Mouse (Mus musculus) limb, embryonic 11.5 days (tissue): Measurements from ENCODE around the gene Slc22a23. TPM values are rescaled to one million over a fixed set of nuclear protein-coding genes. Genes with fewer than 3 reads are reported as not detected.

ENCODE experiments used
- ATAC-seq: fragments of 200-750 bp; cut with Nextera tagmentation; 2 replicates; pipeline ENCODE4 v1.8.0; 2017; ENCODE audit warnings: low read depth; ENCODE audit not compliant: insufficient number of reproducible peaks, low FRiP score, low TSS enrichment
- DNase-seq: peaks from one replicate; pipeline ENCODE4 v3.0.0-alpha.2; 2015; ENCODE audit warnings: low spot score
- H3K27ac ChIP-seq: fragments of 300-500 bp; sonication (generic); replicated peaks from 2 replicates; pipeline ENCODE4 v1.5.1; 2014; ENCODE audit warnings: low read depth, mild to moderate bottlenecking, low read length
- H3K27me3 ChIP-seq: fragments of 300-500 bp; sonication (generic); 2 replicates; pipeline ENCODE4 v1.6.1; 2014; ENCODE audit warnings: mild to moderate bottlenecking, low read length, mixed read lengths; ENCODE audit not compliant: control insufficient read depth, insufficient read depth
- H3K36me3 ChIP-seq: fragments of 300-500 bp; sonication (generic); 2 replicates; pipeline ENCODE4 v1.6.1; 2014; ENCODE audit warnings: mild to moderate bottlenecking, low read length, moderate library complexity, mixed read lengths; ENCODE audit not compliant: control insufficient read depth, insufficient read depth
- H3K4me1 ChIP-seq: fragments of 300-500 bp; sonication (generic); 2 replicates; pipeline ENCODE4 v1.6.1; 2014; ENCODE audit warnings: low read length, mixed read lengths; ENCODE audit not compliant: control insufficient read depth, insufficient read depth
- H3K4me2 ChIP-seq: fragments of 300-500 bp; sonication (generic); 2 replicates; pipeline ENCODE4 v1.6.1; 2014; ENCODE audit warnings: low read depth, mild to moderate bottlenecking, moderate library complexity; ENCODE audit not compliant: severe bottlenecking
- H3K4me3 ChIP-seq: fragments of 300-500 bp; sonication (generic); 2 replicates; pipeline ENCODE4 v1.5.1; 2014; ENCODE audit warnings: low read depth, low read length
- H3K9ac ChIP-seq: fragments of 300-500 bp; sonication (generic); 2 replicates; pipeline ENCODE4 v1.6.1; 2014; ENCODE audit warnings: mild to moderate bottlenecking, low read length
- H3K9me3 ChIP-seq: fragments of 300-500 bp; sonication (generic); 2 replicates; pipeline ENCODE4 v1.6.1; 2016; ENCODE audit warnings: low read length; ENCODE audit not compliant: control insufficient read depth
- WGBS: fragments of 180-500 bp; shearing (Covaris S2); extraction: QIAGEN DNeasy Blood & Tissue Kit; methylation state at CpG from one replicate; pipeline ENCODE4 v1.1.7; 2014; 5-methylcytosine and 5-hydroxymethylcytosine counted together
- polyA plus RNA-seq: library from polyadenylated mRNA; unstranded; fragments of >200 nt; fragmentation: Nextera tagmentation; extraction: Ambion mirVana; gene quantifications from 2 replicates; pipeline ENCODE4 v1.2.1, GENCODE M21; 2014

Slc22a23 gene
- polyA plus RNA-seq, 1 experiment from 2014 or later: 3.2 TPM

GRCm38 (mm10) chr13:34265022-34265565 is 79.9 kb downstream of the Slc22a23 start:
- ATAC-seq: no peak
- H3K27ac ChIP-seq: no peak overlapping the region
- H3K9ac ChIP-seq: no peak overlapping the region
- WGBS: 88% methylated on average over 3 of the region's 3 CpGs
- H3K27me3 ChIP-seq: no peaks in the 10 kb centered on the region
- H3K9me3 ChIP-seq: no peaks in the 10 kb centered on the region
- no peaks in the 10 kb centered on the region for H3K36me3 ChIP-seq
- no peaks in the 10 kb centered on the region for H3K4me1 ChIP-seq
- no peak for DNase-seq
- no peak overlapping the region for H3K4me3 ChIP-seq
- no peak overlapping the region for H3K4me2 ChIP-seq

- H3K36me3 ChIP-seq: no peaks in the 10 kb centered on the region
- WGBS: 91% methylated on average over 2 of the region's 2 CpGs
Observed at GRCm38 (mm10) chr13:34264508-34264907, 80.5 kb downstream of the Slc22a23 start.

GRCm38 (mm10) chr13:34258765-34259164 is 86.2 kb downstream of the Slc22a23 start:
- Histone ChIP-seq H3K4me2 (no peak overlapping the region), H3K27ac (no peak overlapping the region), H3K4me1 (no peaks in the 10 kb centered on the region), H3K27me3 (no peaks in the 10 kb centered on the region), H3K9me3 (no peaks in the 10 kb centered on the region), H3K36me3 (no peaks in the 10 kb centered on the region), H3K4me3 (no peak overlapping the region), H3K9ac (no peak overlapping the region)
- WGBS: 92% methylated on average over 3 of the region's 3 CpGs
- DNase-seq (no peak), ATAC-seq (no peak)

More at GRCm38 (mm10) chr13:34264508-34264907, 80.5 kb downstream of the Slc22a23 start:
- Histone ChIP-seq H3K27ac (no peak overlapping the region), H3K4me1 (no peaks in the 10 kb centered on the region), H3K9ac (no peak overlapping the region), H3K27me3 (no peaks in the 10 kb centered on the region), H3K9me3 (no peaks in the 10 kb centered on the region), H3K4me2 (no peak overlapping the region), H3K4me3 (no peak overlapping the region)
- ATAC-seq (no peak), DNase-seq (no peak)

GRCm38 (mm10) chr13:34257177-34257576 is 87.8 kb downstream of the Slc22a23 start:
- Histone ChIP-seq H3K27ac (no peak overlapping the region), H3K4me1 (no peaks in the 10 kb centered on the region), H3K4me3 (no peak overlapping the region), H3K4me2 (no peak overlapping the region), H3K9ac (no peak overlapping the region), H3K36me3 (no peaks in the 10 kb centered on the region), H3K9me3 (no peaks in the 10 kb centered on the region), H3K27me3 (no peaks in the 10 kb centered on the region)
- no peak for DNase-seq
- ATAC-seq: no peak
- WGBS: 86% methylated on average over 7 of the region's 7 CpGs

- DNase-seq: no peak
- no peak overlapping the region for H3K27ac ChIP-seq
- H3K9me3 ChIP-seq: no peaks in the 10 kb centered on the region
- H3K27me3 ChIP-seq: no peaks in the 10 kb centered on the region
- H3K4me1 ChIP-seq: no peaks in the 10 kb centered on the region
- WGBS: 96% methylated on average over 2 of the region's 2 CpGs
- no peak overlapping the region for H3K9ac ChIP-seq
- ATAC-seq: no peak
- no peak overlapping the region for H3K4me3 ChIP-seq
- no peaks in the 10 kb centered on the region for H3K36me3 ChIP-seq
- no peak overlapping the region for H3K4me2 ChIP-seq
Observed at GRCm38 (mm10) chr13:34256676-34257075, 88.3 kb downstream of the Slc22a23 start.

GRCm38 (mm10) chr13:34255297-34255696 is 89.7 kb downstream of the Slc22a23 start:
- no peak for DNase-seq
- H3K36me3 ChIP-seq: no peaks in the 10 kb centered on the region
- ATAC-seq: no peak
- H3K4me2 ChIP-seq: no peak overlapping the region
- H3K9me3 ChIP-seq: no peaks in the 10 kb centered on the region
- H3K4me1 ChIP-seq: no peaks in the 10 kb centered on the region
- no peaks in the 10 kb centered on the region for H3K27me3 ChIP-seq
- no peak overlapping the region for H3K27ac ChIP-seq
- H3K9ac ChIP-seq: no peak overlapping the region
- 89% methylated on average over 3 of the region's 3 CpGs for WGBS
- H3K4me3 ChIP-seq: no peak overlapping the region

GRCm38 (mm10) chr13:34254691-34255090 is 90.3 kb downstream of the Slc22a23 start:
- ATAC-seq: no peak
- H3K9ac ChIP-seq: no peak overlapping the region
- WGBS: 62% methylated on average over 5 of the region's 5 CpGs

GRCm38 (mm10) chr13:34253736-34254135 is 91.2 kb downstream of the Slc22a23 start:
- Histone ChIP-seq H3K4me1 (peaks cover 12% of the 10 kb centered on the region; the same call in 1 of the 2 replicates), H3K27me3 (no peaks in the 10 kb centered on the region), H3K4me2 (no peak overlapping the region), H3K4me3 (no peak overlapping the region), H3K36me3 (no peaks in the 10 kb centered on the region), H3K9me3 (no peaks in the 10 kb centered on the region), H3K27ac (no peak overlapping the region), H3K9ac (no peak overlapping the region)
- ATAC-seq (no peak), DNase-seq (no peak)
- WGBS: 93% methylated on average over 3 of the region's 3 CpGs

More at GRCm38 (mm10) chr13:34254691-34255090, 90.3 kb downstream of the Slc22a23 start:
- no peaks in the 10 kb centered on the region for H3K27me3 ChIP-seq
- H3K27ac ChIP-seq: no peak overlapping the region
- no peak for DNase-seq
- H3K4me3 ChIP-seq: no peak overlapping the region
- peaks cover 2% of the 10 kb centered on the region; the same call in 1 of the 2 replicates for H3K4me1 ChIP-seq
- no peaks in the 10 kb centered on the region for H3K36me3 ChIP-seq
- no peaks in the 10 kb centered on the region for H3K9me3 ChIP-seq
- no peak overlapping the region for H3K4me2 ChIP-seq
